Mouse (Mus musculus) midbrain, postnatal 0 days (tissue): ENCODE measurements around the gene Unc5c. TPM values are rescaled to one million over a fixed set of nuclear protein-coding genes. Genes with fewer than 3 reads are reported as not detected.

Experiments used
- ATAC-seq: fragments of 200-750 bp; cut with Nextera tagmentation; 2 replicates; pipeline ENCODE4 v1.8.0; 2017; ENCODE audit warnings: moderate number of reproducible peaks, mild to moderate bottlenecking, moderate TSS enrichment, moderate library complexity; ENCODE audit not compliant: low FRiP score
- DNase-seq: peaks from one replicate; pipeline ENCODE4 v3.0.0-alpha.2; 2015; ENCODE audit warnings: low spot score
- H3K27ac ChIP-seq: fragments of 300-500 bp; sonication (generic); 2 replicates; pipeline ENCODE4 v1.5.1; 2014; ENCODE audit warnings: low read depth, mild to moderate bottlenecking, low read length, mixed read lengths
- H3K27me3 ChIP-seq: fragments of 300-500 bp; sonication (generic); 2 replicates; pipeline ENCODE4 v1.6.1; 2014; ENCODE audit warnings: low read length, control low read depth, mixed read lengths; ENCODE audit not compliant: insufficient read depth
- H3K36me3 ChIP-seq: fragments of 300-500 bp; sonication (generic); 2 replicates; pipeline ENCODE4 v1.6.1; 2014; ENCODE audit warnings: low read length, control low read depth, mixed read lengths; ENCODE audit not compliant: insufficient read depth
- H3K4me1 ChIP-seq: fragments of 300-500 bp; sonication (generic); 2 replicates; pipeline ENCODE4 v1.6.1; 2014; ENCODE audit warnings: mild to moderate bottlenecking, control low read depth, antibody characterized with exemption, low read length, mixed read lengths; ENCODE audit not compliant: insufficient read depth
- H3K4me2 ChIP-seq: fragments of 300-500 bp; sonication (generic); 2 replicates; pipeline ENCODE4 v1.6.1; 2014; ENCODE audit warnings: low read depth, mild to moderate bottlenecking, low read length, mixed read lengths; ENCODE audit not compliant: poor library complexity, severe bottlenecking
- H3K4me3 ChIP-seq: fragments of 300-500 bp; sonication (generic); 2 replicates; pipeline ENCODE4 v1.5.1; 2014; ENCODE audit warnings: low read depth, mild to moderate bottlenecking, low read length, moderate library complexity
- H3K9ac ChIP-seq: fragments of 300-500 bp; sonication (generic); replicated peaks from 2 replicates; pipeline ENCODE4 v1.6.1; 2014; ENCODE audit warnings: mild to moderate bottlenecking, low read length, moderate library complexity, mixed read lengths; ENCODE audit not compliant: poor library complexity, severe bottlenecking
- H3K9me3 ChIP-seq: fragments of 300-500 bp; sonication (generic); 2 replicates; pipeline ENCODE4 v1.6.1; 2016; ENCODE audit warnings: low read length, control low read depth
- CTCF ChIP-seq: IDR thresholded peaks from 2 replicates; pipeline ENCODE4 v1.5.1; 2016; ENCODE audit warnings: antibody characterized with exemption, mild to moderate bottlenecking
- WGBS: fragments of 180-500 bp; shearing (Covaris S2); extraction: QIAGEN DNeasy Blood & Tissue Kit; methylation state at CpG from one replicate; pipeline ENCODE4 v1.1.7; 2014; 5-methylcytosine and 5-hydroxymethylcytosine counted together
- polyA plus RNA-seq: library from polyadenylated mRNA; unstranded; fragments of >200 nt; fragmentation: Nextera tagmentation; extraction: Ambion mirVana; gene quantifications from 2 replicates; pipeline ENCODE4 v1.2.1, GENCODE M21; 2015
- total RNA-seq: library from RNA; depleted of rRNA; stranded (reverse); fragments of >200 nt; gene quantifications from 2 replicates; pipeline ENCODE4 v1.2.3, GENCODE M21; 2014

Gene Unc5c
- total and polyA plus RNA-seq, 2 experiments from 2014 or later = 10.4 to 44.4 TPM

GRCm38 (mm10) chr3:141549661-141550060 lies 84.6 kb downstream of the Unc5c start:
- no peak overlapping the region for H3K9ac ChIP-seq
- H3K4me2 ChIP-seq = no peak overlapping the region
- no peak overlapping the region for H3K27ac ChIP-seq
- ATAC-seq (no peak), DNase-seq (peak; percentile 26)
- no peak overlapping the region for H3K4me3 ChIP-seq
- no peaks in the 10 kb centered on the region for H3K36me3 ChIP-seq
- WGBS = 19% methylated on average over 3 of the region's 3 CpGs
- H3K4me1 ChIP-seq = no peaks in the 10 kb centered on the region
- no peaks in the 10 kb centered on the region for H3K27me3 ChIP-seq
- no peaks in the 10 kb centered on the region for H3K9me3 ChIP-seq
- no peak for TF ChIP-seq CTCF

DNA sequence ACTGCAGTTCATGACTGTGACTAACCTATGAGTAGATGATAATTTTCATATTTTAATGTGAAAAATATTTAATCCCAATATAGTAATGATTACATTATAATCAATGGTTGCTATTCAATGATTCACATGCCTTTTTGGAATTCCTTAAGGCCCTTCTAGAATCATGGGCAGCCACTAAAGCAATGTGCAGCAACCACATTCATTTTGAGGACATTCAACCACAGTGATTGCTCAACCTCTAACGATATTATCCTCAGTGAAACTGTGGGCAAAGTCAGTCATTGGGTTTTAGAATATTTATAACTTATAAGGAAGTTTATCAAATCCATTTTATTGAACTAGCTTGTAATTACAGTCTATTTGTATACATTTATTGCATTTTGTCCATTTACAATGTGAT lies 87.9 kb downstream of the Unc5c start:
- 98% methylated on average over 1 of the region's 1 CpGs for WGBS

GRCm38 (mm10) chr3:141557072-141557471 lies 92.1 kb downstream of the Unc5c start:
- WGBS = 70% methylated on average over 5 of the region's 5 CpGs
- no peak overlapping the region for H3K4me2 ChIP-seq
- DNase-seq (no peak), ATAC-seq (no peak)
- TF ChIP-seq CTCF = no peak
- H3K9ac ChIP-seq = no peak overlapping the region
- H3K4me3 ChIP-seq = no peak overlapping the region
- no peaks in the 10 kb centered on the region for H3K27me3 ChIP-seq
- no peak overlapping the region for H3K27ac ChIP-seq
- no peaks in the 10 kb centered on the region for H3K36me3 ChIP-seq
- no peaks in the 10 kb centered on the region for H3K9me3 ChIP-seq
- no peaks in the 10 kb centered on the region for H3K4me1 ChIP-seq

More for the DNA sequence above, 87.9 kb downstream of the Unc5c start:
- no peak for ATAC-seq
- Histone ChIP-seq H3K27me3 (no peaks in the 10 kb centered on the region), H3K27ac (no peak overlapping the region), H3K4me2 (no peak overlapping the region), H3K9ac (no peak overlapping the region), H3K36me3 (no peaks in the 10 kb centered on the region), H3K4me3 (no peak overlapping the region), H3K4me1 (no peaks in the 10 kb centered on the region), H3K9me3 (no peaks in the 10 kb centered on the region)
- TF ChIP-seq CTCF = no peak
- no peak for DNase-seq

DNA sequence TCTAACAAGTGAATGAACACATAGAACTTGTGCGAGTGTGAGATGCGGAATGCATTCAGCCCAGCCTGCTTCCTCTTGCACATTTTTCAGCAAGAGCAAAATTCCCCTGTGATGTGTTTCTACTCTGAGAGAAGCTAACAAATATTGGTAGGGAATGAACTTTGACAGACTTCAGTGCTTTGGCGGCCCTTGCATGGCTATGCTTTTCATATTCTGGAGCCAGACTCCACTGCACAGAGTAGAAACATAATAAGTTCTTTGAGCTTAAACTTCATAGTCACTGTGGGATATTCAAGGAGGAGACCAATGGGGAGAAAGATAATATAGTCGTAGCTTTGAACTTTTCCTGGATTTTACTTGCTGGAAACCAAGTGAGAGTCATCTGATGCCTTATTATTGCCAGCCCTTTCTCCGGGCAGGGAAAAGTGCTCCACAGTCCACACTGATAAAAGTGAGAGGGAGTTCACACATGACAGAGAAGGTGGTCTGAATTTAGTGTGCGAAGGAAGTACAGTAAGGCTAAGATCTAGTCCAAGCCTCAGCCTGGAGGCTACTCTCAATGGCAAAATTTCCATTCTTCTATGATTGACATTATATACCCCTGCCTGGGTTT lies 110.2 kb downstream of the Unc5c start:
- WGBS = 69% methylated on average over 6 of the region's 6 CpGs
- Histone ChIP-seq H3K27me3 (no peaks in the 10 kb centered on the region), H3K9me3 (no peaks in the 10 kb centered on the region), H3K9ac (no peak overlapping the region), H3K4me2 (no peak overlapping the region), H3K4me1 (no peaks in the 10 kb centered on the region), H3K36me3 (no peaks in the 10 kb centered on the region), H3K4me3 (no peak overlapping the region), H3K27ac (no peak overlapping the region)
- DNase-seq = no peak
- no peak for ATAC-seq
- no peak for TF ChIP-seq CTCF

GRCm38 (mm10) chr3:141577382-141577781 lies 112.4 kb downstream of the Unc5c start:
- 44% methylated on average over 2 of the region's 2 CpGs for WGBS
- H3K9me3 ChIP-seq = no peaks in the 10 kb centered on the region
- H3K4me1 ChIP-seq = no peaks in the 10 kb centered on the region
- no peak overlapping the region for H3K9ac ChIP-seq
- H3K27me3 ChIP-seq = no peaks in the 10 kb centered on the region
- DNase-seq (no peak), ATAC-seq (no peak)
- no peak overlapping the region for H3K27ac ChIP-seq
- H3K36me3 ChIP-seq = no peaks in the 10 kb centered on the region
- no peak overlapping the region for H3K4me3 ChIP-seq
- no peak overlapping the region for H3K4me2 ChIP-seq
- TF ChIP-seq CTCF = no peak

DNA sequence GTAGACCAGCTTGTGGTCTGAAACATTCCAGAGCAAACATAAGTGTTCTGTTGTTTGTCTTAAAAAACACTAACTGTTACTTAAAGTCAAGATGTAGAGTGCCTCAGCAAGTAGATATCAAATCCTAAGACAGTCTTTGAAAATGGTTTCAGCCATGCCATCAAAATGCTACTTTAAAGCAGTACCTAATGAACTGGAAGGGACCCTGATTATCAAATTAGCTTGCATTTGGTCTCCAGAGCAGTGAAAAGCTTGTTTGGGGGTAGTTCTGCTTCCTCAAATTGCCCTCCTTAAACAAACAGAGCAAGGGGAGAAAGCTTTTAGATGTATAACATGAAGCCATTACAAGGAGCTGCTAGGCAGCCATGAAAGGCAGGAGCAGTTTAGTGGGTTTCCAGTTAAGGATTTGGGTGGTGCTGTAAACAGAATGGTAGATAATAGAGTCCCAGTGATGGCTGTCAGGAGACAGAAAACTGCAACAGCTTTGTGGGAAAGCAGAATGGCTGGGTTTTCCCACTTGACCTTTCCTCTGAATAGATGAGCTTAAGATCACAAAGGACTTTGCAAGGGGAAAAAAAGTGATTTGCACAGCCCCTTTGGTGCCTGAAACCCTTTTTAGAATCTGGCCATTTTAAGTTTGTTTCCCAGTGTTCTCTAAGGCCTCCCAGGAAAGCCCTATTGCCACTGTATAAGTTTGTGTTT lies 116.3 kb downstream of the Unc5c start:
- DNase-seq (no peak), ATAC-seq (no peak)
- Histone ChIP-seq H3K4me3 (no peak overlapping the region), H3K36me3 (no peaks in the 10 kb centered on the region), H3K4me1 (no peaks in the 10 kb centered on the region), H3K9me3 (no peaks in the 10 kb centered on the region), H3K9ac (no peak overlapping the region), H3K4me2 (no peak overlapping the region), H3K27me3 (no peaks in the 10 kb centered on the region), H3K27ac (no peak overlapping the region)
- TF ChIP-seq CTCF = no peak
